Mouse (Mus musculus): ENCODE results near the gene Rbm15.

DNA sequence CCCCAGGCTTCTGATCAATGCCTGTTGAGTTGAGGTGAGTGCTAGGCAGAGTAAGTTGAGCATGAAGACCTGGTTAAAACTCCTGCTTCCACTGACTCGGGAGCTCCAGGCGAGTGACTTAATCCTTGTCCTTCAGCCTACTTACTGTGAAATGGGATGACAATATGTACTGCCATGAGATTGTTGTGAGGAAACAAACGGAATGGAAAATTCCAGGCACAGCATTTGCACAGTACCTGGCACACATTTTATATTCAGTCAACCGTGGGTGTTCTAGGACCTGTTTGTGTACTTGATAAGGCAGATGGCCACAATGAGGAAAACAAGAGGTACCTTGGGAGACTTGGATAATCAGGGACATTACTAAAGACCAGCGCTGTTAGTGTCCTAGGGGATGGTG is 29.9 kb upstream of the Rbm15 start:
- no peak for TF ChIP-seq TAL1 (IDR thresholded peaks at IDR 0.05; ENCODE audit: low read length)
- no peak for TF ChIP-seq GATA1 (IDR thresholded peaks at IDR 0.05; ENCODE audit: low read length)
